8 mouse cellular contexts compared by ENCODE assay signal in the genomic region with DNA sequence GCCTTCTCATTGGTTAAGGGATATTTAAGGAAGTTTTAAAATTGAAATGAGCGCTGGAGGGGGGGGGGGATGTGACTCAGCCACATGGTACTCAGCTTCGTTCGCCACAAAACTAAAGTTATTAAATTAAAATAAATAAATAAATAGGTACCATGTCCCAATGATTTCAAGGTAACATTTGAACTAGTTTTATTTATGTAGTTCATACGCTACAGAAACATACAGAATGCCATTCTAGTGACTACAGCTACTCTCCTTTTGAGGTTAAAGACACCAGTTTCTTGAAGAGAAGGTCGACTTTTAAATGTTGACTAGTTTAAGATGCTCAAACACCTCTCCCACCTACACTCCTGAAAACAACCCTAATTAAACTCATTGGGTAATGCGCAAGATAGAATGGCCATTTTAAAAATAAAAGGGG. TPM values are rescaled to one million over a fixed set of nuclear protein-coding genes. Genes with fewer than 3 reads are reported as not detected.
DNase-seq lines count a peak whose midpoint lies in the region; ATAC-seq lines count a peak whose summit lies in the region.

No protein-coding gene starts in this region.

- no peaks in the 10 kb centered on the region for H3K27me3 ChIP-seq in heart, embryonic 14.5 days (ENCODE audit: control insufficient read depth, insufficient read depth, low read length)
- H3K27me3 ChIP-seq in hindbrain, embryonic 13.5 days, result 0 out of 2 replicates have a peak, but pooled peaks cover 3% of the 10 kb centered on the region
- peaks cover 7% of the 10 kb centered on the region; the same call in 1 of the 2 replicates for H3K27me3 ChIP-seq in midbrain, embryonic 12.5 days

- peaks cover 17 to 34% of the 10 kb centered on the region in 2 experiments for H3K4me1 ChIP-seq in heart, embryonic 14.5 days (ENCODE audit: control insufficient read depth in 2 of 2, insufficient read depth in 2 of 2, low read length in 2 of 2)
- H3K4me1 ChIP-seq in hindbrain, embryonic 13.5 days (replicated peaks), result peaks cover 25% of the 10 kb centered on the region
- H3K4me1 ChIP-seq in midbrain, embryonic 12.5 days, result peaks cover 21% of the 10 kb centered on the region

- intact Hi-C loops in heart, postnatal 14 days (cut with DNase I), result loop anchor here (2.0 kb wide), 1 partner anchor 38 kb away; no protein-coding TSS in a partner anchor

- WGBS in heart, embryonic 14.5 days, result 20% methylated on average over 6 of the region's 6 CpGs
- WGBS in hindbrain, embryonic 13.5 days, result 21% methylated on average over 6 of the region's 6 CpGs
- WGBS in midbrain, embryonic 12.5 days, result 18% methylated on average over 6 of the region's 6 CpGs

- H3K9ac ChIP-seq in heart, embryonic 14.5 days (ENCODE audit: low read length), result peak overlapping the region; percentile 66
- no peak overlapping the region for H3K9ac ChIP-seq in hindbrain, embryonic 13.5 days
- H3K9ac ChIP-seq in midbrain, embryonic 12.5 days (replicated peaks), result no peak overlapping the region

- peak overlapping the region; percentile 90 to 92; a peak in 3 of 4 replicates for H3K27ac ChIP-seq in heart, embryonic 14.5 days (replicated peaks in 1 of 2; ENCODE audit: control insufficient read depth in 1 of 2, insufficient read depth in 1 of 2, low read depth in 2 of 2, low read length in 2 of 2)
- no peak overlapping the region for H3K27ac ChIP-seq in hindbrain, embryonic 13.5 days
- no peak overlapping the region for H3K27ac ChIP-seq in midbrain, embryonic 12.5 days (replicated peaks)

- H3K36me3 ChIP-seq in heart, embryonic 14.5 days (ENCODE audit: control insufficient read depth, insufficient read depth, low read length), result no peaks in the 10 kb centered on the region
- H3K36me3 ChIP-seq in hindbrain, embryonic 13.5 days, result no peaks in the 10 kb centered on the region
- H3K36me3 ChIP-seq in midbrain, embryonic 12.5 days, result no peaks in the 10 kb centered on the region

- no peak for DNase-seq in heart, postnatal 14 days
- DNase-seq in MN1 (ENCODE audit: low spot score), result peak; percentile 25
- no peak for DNase-seq in frontal cortex, postnatal 25 days (ENCODE audit: low spot score in 2 of 2)
- no peak for DNase-seq in adrenal gland, adult 2 months
- no peak for DNase-seq in layer of hippocampus, adult 9-10 months (ENCODE audit: low spot score)

- no peak for ATAC-seq in heart, embryonic 14.5 days (ENCODE audit: insufficient number of reproducible peaks, insufficient read depth, low FRiP score, low read depth)
- no peak for ATAC-seq in hindbrain, embryonic 13.5 days (ENCODE audit: low FRiP score)
- ATAC-seq in midbrain, embryonic 12.5 days (ENCODE audit: low FRiP score, low read depth), result no peak

- no peaks in the 10 kb centered on the region for H3K9me3 ChIP-seq in heart, embryonic 14.5 days (ENCODE audit: control insufficient read depth, low read length)
- H3K9me3 ChIP-seq in hindbrain, embryonic 13.5 days, result no peaks in the 10 kb centered on the region
- no peaks in the 10 kb centered on the region for H3K9me3 ChIP-seq in midbrain, embryonic 12.5 days

- H3K4me2 ChIP-seq in heart, embryonic 14.5 days (ENCODE audit: low read length), result peak overlapping the region; percentile 73
- peak overlapping the region; percentile 56 for H3K4me2 ChIP-seq in hindbrain, embryonic 13.5 days
- peak overlapping the region; percentile 53 for H3K4me2 ChIP-seq in midbrain, embryonic 12.5 days (replicated peaks)

- H3K4me3 ChIP-seq in heart, embryonic 14.5 days (ENCODE audit: control insufficient read depth in 1 of 2, insufficient read depth in 1 of 2, low read depth in 1 of 2, low read length in 2 of 2), result peak overlapping the region in 1 of 2 experiments; percentile 42; a peak in 2 of 4 replicates
- no peak overlapping the region for H3K4me3 ChIP-seq in hindbrain, embryonic 13.5 days
- H3K4me3 ChIP-seq in midbrain, embryonic 12.5 days, result 0 out of 2 replicates have a peak overlapping the region, but pooled peaks have one; percentile 28

RNA-seq across cellular contexts. Expression of a gene that starts 6.4 kb away (rescaled TPM):
- polyA plus RNA-seq in heart, embryonic 14.5 days (2014; fragmentation: Nextera tagmentation; extraction: Ambion mirVana), result 3.3 and 3.4 TPM in 2 replicates
- total RNA-seq in heart, postnatal 14 days (2021), result 10 to 100 TPM; 14.3 to 17.1 TPM
- 1.9 and 2.3 TPM in 2 replicates for polyA plus RNA-seq in hindbrain, embryonic 13.5 days (2015; fragmentation: Nextera tagmentation; extraction: Ambion mirVana)
- polyA plus RNA-seq in midbrain, embryonic 12.5 days (2016; fragmentation: Nextera tagmentation; extraction: Ambion mirVana), result 3.0 and 3.5 TPM in 2 replicates
- 10 to 100 TPM; 16.4 to 23.1 TPM for total RNA-seq in adrenal gland, adult 2 months (2021)
- 10.1 and 10.8 TPM in 2 replicates for polyA plus RNA-seq in adrenal gland, adult 2 months (2012; rRNA removed)

Comparison
In these comparisons a context has a peak if more than half of its experiments do, and no peak if none do; other contexts are left out.
1. H3K27ac ChIP-seq: peak in heart, embryonic 14.5 days (2 of 2); none in hindbrain, embryonic 13.5 days (single experiment) and midbrain, embryonic 12.5 days (single experiment).
2. Peak in every context shown above with its lines, with median percentiles within 50 percentile points of each other: H3K4me2 ChIP-seq.